Mouse (Mus musculus): ENCODE measurements at regions not wholly inside any gene's neighbourhood (a gene's known extent, or its start where the extent isn't known, plus 50 kb on each side); places are given as distances from the start of the nearest gene placed in this dataset.

- in situ Hi-C loops (cut with MboI, MseI): no loop called here
Measured at GRCm38 (mm10) chr3:37885776-37886175, 161.5 kb upstream of the Gm5148 start.

DNA sequence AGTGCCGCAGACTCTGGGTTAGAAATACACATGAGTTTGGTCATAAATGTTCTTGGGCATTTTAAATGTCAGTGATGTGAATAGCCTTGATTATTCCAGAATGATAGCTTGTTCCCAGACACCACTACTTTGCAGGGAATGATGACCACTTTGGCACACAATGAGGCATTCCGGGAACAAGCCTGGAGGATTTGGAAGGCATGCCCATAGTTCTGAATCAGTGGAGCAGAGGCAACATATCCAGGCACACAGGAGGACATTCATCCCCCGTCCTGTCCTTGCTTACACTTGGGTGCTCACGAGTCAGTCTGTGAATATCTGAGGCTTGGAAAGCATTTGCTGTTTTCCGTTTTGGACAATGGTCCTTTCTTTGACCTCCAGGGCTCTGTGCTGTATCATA, 158.1 kb upstream of the Gm5148 start:
- in situ Hi-C loops (cut with MboI, MseI): no loop called here

DNA sequence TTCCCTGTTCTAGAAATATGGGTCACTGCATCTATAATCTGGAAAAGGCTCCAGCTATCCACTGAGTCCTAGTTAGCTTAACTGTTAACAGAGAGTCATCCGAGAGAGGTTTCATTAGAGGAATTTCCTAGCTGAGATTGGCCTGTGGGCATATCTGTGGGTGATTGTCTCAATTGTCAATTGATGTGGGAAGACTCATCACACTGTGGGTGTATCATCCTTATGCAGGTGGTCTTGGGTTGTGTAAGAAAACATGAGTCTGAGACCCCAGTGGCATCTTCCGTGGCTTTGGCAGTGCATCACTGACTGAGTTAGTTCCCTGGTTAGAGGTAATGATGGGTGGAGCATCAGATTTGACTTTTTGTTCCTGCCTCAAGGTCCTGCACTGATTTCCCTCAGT, 156.7 kb upstream of the Gm5148 start:
- in situ Hi-C loops (cut with MboI, MseI): no loop called here

GRCm38 (mm10) chr3:37879056-37879455, 154.8 kb upstream of the Gm5148 start:
- in situ Hi-C loops (cut with MboI, MseI): no loop called here

DNA sequence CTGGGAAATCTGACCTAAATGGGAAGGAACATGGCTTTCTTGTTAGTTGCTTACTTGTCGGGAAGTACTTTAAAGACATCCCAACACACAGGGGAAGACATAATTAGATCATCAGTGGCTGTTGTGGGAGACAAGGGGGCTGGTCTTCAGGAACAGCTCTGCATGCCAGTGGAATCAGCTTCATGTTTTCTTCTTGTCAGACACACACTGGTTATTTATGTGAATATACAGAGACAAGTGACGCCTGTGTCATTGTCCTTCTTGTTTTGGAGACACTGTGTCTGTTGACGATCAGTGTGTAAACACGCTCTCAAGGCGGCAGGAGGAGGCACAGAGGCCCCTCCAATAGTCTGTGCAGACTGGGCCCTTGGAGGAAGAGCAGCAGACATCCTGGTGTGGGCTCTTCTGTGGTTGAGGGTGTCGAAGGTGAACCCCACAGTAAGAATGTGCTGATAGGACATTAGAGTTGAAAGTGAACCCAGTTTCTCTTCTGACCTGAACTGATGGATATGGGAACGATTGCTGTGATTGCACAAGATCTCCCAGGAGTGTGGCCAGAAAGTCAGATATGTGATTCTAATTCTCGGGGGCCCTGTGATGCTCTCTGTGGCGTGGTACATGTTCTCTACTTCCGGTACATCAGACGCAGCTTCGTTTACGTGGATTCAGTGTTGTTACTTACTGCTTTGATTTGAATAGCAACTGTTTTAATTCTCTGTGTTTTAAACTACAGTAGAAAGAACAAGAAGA, 151.9 kb upstream of the Gm5148 start:
- in situ Hi-C loops (cut with MboI, MseI): no loop called here

DNA sequence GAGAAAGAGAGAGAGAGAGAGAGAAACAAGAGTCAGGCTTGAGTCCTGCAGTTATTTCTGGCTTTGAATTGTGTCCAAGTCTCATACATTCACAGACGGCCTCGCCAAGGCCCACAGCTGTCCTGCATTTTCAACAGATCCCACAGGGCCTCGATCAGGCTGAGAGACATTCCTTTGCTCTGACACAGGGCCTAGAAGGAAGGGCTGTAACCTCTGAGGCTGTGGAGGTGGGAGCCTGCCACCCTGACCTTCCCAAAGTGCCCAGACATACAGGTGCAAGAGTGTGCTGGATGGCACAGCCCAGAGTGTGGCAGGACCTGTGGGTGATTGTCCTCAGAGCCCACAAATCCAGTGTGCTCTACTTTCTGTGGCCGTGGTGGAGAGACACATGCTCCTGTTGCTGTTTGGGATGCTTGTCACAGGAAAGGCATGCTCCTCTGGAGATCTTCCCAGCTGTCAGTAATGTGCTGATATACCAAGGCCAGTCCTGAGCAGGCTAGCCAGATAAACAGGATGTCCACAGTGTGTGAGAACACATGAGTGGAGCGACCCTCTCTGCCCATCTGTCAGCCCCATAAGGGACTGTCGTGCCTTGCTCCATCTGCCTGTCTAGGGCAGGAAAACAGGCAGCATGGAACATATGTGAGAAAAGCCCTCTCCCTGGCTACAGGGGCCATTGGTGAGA, 151.2 kb upstream of the Gm5148 start:
- in situ Hi-C loops (cut with MboI, MseI): no loop called here

DNA sequence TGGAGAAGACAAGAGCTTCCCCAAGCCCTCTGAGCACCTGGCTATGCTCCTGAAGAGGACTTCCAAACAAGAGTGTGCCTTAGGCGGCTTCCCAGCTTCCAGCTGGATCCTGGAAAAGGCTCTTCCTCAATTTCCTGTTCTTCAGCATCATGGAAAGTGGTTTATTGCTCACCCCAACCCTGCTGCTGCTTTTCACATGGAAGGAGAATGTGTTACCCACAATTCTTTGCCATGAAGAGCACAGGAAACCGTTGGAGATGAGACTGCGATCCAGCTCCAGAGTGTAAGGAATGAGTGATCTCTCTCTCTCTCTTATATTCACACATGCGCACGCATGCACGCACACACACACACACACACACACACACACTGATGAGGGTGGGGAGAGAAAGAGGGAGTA, 150.6 kb upstream of the Gm5148 start:
- in situ Hi-C loops (cut with MboI, MseI): no loop called here

DNA sequence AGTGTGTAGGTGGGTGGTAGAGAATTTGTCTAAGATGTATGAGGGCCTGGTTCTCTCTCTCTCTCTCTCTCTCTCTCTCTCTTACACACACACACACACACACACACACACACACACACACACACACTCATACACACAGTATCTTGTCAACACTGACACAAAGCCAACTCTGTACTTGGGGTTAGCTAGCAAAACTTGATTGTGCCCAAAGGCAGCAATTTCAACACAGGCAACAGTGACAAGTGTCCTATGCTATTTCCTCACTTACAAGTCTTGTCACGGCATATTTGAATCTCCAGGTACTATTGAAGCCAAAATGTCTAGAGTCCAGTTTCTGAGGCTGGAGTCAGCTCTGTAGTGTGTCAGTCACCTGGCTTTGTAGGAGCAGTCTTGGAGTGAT, 150.1 kb upstream of the Gm5148 start:
- in situ Hi-C loops (cut with MboI, MseI): no loop called here

GRCm38 (mm10) chr3:37872329-37872728, 148.0 kb upstream of the Gm5148 start:
- in situ Hi-C loops (cut with MboI, MseI): no loop called here

DNA sequence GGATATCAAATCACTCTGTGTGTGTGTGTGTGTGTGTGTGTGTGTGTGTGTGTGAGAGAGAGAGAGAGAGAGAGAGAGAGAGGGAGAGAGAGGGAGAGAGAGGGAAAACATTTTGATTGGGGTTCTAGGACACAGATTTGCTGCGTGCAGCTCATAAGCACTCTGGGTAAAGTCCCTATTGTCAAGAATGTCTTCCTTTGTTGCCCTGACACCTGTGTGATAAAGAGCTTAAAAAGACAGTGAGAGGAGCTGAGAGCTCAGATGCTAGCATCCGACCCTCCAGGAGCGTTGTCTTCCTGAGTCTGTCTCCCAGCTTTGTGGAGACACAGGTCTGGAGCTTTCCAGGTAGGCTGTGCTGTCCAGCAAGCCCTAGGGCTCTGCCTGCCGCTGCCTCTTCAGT, 146.8 kb upstream of the Gm5148 start:
- in situ Hi-C loops (cut with MboI, MseI): no loop called here

DNA sequence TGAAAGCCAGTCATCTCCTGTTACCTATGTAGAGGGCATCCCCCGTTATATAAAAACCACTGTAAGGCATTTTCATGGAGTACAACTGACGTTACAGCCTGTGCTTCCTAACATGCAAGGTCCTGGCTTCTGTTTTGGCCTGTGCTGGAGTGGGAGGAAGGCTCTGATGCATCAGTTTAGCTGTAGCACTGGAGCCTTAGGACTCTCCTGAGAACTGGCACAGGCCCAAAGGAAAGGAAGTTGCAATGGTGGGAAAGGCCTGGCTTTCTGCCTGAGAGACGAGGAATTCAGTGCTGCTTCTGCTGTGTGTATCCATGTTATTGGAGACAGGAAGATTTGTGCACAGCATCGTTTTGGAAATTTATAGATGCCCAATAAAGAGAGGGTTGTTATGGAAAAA, 144.2 kb upstream of the Gm5148 start:
- in situ Hi-C loops (cut with MboI, MseI): no loop called here

- in situ Hi-C loops (cut with MboI, MseI): no loop called here
Measured at GRCm38 (mm10) chr3:37862756-37863155, 138.5 kb upstream of the Gm5148 start.

DNA sequence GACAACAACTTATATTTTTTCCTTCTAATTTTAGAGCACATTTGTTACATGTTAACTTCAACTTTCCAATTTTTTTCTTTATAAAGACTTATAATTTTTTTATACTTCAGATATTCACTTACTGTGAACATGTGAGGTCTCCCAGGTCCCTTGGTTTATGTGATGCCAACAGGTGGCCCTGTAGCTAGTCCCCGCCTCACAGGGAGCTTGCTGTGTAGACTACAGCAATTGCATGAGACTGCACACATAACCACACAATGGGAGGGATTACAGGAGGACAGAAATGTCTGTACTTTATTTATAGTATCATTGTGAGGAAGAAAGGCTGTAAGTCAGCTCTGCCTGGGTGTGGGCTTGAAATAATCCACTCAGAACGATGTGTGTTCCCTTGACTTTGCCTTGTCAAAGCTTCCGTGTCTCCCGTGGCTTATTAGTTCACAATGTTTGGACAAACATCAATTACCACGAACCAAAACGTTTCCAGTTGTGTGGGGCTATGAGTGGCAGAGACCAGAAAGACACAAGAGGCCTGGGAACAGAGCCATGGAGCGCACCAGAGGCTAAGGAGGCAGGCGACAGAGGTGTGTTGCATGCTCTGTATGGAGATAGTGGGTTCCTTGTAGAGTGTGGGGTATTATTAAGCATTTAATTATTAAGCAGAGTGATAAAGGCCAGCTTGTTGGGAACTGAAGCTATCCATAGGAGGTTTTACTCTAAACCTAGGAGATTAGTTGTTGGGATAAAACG, 136.6 kb upstream of the Gm5148 start:
- in situ Hi-C loops (cut with MboI, MseI): no loop called here

- in situ Hi-C loops (cut with MboI, MseI): no loop called here
Measured at GRCm38 (mm10) chr3:37860034-37860714, 135.9 kb upstream of the Gm5148 start.

DNA sequence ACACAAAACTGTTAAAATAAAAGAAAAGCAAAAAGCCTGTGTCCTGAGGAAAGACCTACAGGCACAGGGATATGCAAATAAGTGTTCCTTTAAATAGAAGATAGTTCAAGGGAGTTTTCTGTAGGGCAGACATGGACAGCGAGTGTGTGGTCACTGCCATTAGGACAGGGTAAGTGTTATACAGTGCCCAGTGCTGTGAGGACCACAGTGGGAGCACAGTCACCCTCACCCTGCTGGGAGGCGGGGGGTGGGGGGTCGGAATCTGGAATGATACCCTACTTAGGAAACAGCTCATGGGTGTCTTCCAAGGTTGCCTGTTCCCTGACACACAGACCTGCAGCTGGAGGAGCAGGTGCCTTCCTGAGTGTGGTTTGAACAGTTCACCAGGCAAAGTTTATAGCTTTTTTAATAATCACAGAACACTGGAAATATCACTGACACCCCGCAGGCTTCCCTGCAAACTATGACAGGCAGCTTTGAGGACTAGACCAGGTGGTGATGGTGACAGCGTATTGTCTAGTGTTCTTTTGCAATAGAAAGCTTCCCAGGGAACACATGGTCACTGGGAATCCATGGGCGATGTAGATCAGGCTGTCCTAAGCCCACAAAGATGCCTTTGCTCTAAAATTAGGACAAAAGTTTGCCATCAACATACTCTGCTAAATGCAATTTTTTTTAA, 134.5 kb upstream of the Gm5148 start:
- in situ Hi-C loops (cut with MboI, MseI): no loop called here

DNA sequence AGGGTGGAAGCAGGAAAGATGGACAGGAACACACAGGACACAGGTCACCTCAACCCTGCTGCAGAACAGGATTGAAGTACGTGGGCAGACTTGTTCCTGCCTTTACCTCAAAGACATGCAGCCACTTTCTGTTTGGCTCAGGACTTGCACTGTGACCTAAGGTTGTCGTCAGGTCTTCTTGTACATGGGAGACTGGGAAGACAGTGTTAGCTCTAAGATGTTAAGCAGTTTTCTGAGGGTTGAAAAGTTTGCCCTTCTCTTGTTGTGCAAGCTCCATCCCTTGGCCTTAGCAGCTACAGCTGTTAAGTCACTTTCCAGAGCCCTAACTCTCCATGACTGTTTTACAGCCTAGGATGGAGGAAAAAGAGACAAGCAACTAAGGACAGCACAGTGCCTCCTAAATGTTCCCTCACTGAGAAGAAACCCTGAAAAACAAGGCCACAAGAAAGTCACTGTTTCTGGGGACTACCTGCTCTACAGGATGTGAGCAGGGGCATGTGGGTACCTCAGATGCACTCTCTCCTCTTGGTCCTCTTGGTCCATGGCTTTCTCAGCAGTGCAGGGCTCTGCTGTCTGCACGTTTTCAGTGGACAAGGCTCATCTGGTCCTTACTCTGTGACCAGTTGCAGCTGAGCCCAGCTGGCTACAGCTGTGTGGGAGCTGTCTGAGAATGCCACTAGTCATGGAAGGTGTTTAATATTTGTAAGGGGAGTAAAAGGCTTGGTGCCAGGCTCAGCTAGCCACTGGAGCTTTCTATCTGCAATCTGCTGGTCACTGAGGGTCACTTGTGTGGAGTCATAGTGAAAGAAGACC, 122.1 kb upstream of the Gm5148 start:
- in situ Hi-C loops (cut with MboI, MseI): no loop called here

DNA sequence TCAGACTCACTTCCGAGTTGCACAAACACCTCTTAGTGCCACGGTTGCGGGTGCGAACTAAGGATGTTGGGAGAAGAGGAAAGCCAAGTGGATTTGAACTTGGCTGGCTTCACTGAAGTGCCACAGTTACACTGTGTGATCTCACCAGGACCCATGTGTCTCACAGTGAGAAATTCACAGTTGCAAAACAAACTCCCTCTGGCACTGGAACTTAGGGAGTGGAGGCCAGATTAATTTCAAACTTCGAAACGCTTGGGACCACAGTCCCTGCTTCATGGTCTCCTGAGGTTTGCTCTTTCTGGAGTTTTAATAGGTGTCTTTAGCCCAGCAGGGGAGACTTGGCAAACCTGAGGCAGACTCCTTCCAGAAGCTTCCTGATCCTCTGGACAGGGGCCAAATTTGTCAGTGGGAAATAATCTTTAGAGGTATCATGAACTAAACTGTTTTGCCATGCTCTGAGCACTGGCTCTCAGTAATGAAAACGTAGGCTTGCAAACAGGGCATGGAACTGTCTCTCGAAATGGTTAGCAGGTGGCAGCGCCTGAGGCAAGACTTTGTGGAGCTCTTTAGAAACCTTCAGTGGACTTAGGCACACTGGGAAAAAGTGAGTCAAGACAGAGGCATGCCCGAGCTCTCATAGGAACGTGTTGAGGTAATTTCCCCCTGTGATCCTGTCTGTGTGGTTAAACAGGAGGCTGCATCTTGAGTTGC, 121.2 kb upstream of the Gm5148 start:
- in situ Hi-C loops (cut with MboI, MseI): no loop called here

GRCm38 (mm10) chr3:37844731-37845312, 120.5 kb upstream of the Gm5148 start:
- in situ Hi-C loops (cut with MboI, MseI): no loop called here

GRCm38 (mm10) chr3:37842289-37842688, 118.0 kb upstream of the Gm5148 start:
- in situ Hi-C loops (cut with MboI, MseI): no loop called here

DNA sequence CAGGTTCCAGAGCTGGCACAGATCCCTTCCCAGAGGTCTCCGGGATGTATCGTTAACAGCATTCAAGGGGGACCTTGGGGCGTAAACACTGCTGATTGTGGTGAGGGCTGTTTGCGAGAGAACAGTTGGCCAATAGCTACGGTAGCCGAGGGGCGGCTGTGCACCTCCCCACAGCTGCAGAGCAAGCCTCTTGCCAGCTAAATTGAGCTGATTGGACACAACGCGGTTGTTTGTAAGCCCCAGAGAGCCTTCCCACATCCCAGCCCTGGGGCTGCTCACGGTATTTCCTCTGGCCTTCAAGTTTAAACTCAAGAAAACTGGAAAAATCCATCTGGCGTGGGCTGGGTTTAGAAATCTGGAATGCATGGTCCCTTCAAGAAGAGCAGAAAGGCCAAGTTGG, 114.6 kb upstream of the Gm5148 start:
- in situ Hi-C loops (cut with MboI, MseI): no loop called here

Data from T-helper 1 cell (primary cell).